In the genomic region with DNA sequence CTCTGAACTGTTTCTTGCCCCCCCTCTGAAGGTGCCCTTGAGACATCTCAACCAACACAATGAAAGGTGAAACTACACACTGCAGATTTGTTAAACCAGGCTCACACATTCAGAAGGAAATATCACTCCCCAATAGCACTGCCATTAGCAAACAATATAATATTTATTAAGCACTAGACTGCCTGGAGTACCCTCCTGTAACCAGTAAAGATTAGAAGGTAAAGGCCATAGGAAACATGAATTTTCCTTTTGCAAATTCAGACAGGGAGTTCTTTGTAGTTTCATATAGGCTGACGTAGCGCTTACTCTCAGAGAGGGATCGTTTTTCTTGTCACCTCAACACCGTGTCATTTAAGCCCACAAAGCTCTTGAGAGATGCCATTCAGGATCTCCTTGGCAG, we compare ENCODE assay signal across 17 mouse cellular contexts.
"Had no signal": no experiment of that assay in that cellular context is flagged by ENCODE, and none has a peak within 500 bp of the region (broad histone marks: within the 10 kb centered on the region; RNA-seq: fewer than 3 reads in every experiment).

No protein-coding gene starts in this region.

- ATAC-seq: midbrain, embryonic 16.5 days had no signal

- H3K9ac ChIP-seq: liver, embryonic 14.5 days; lung, embryonic 15.5 days; midbrain, embryonic 12.5 days; neural tube, embryonic 13.5 days; neural tube, embryonic 15.5 days; stomach, embryonic 15.5 days had no signal

- H3K4me2 ChIP-seq: lung, embryonic 15.5 days; midbrain, embryonic 12.5 days; neural tube, embryonic 13.5 days; neural tube, embryonic 15.5 days; stomach, embryonic 15.5 days had no signal

- H3K9me3 ChIP-seq: lung, embryonic 15.5 days; midbrain, embryonic 10.5 days; midbrain, embryonic 12.5 days; neural tube, embryonic 13.5 days; neural tube, embryonic 15.5 days; stomach, embryonic 15.5 days had no signal

- H3K4me1 ChIP-seq: lung, embryonic 15.5 days; midbrain, embryonic 10.5 days; neural tube, embryonic 13.5 days; neural tube, embryonic 15.5 days; stomach, embryonic 15.5 days had no signal

- DNase-seq: lung, adult 18-20 months; lung, postnatal 4 days; midbrain, embryonic 14.5 days; right cerebral cortex, postnatal 14 days; thymus, adult 2 months; thymus, postnatal 25 days; thymus, postnatal 4 days had no signal

- H3K27ac ChIP-seq: liver, embryonic 14.5 days; lung, embryonic 15.5 days; midbrain, embryonic 10.5 days; midbrain, embryonic 12.5 days; neural tube, embryonic 13.5 days; neural tube, embryonic 15.5 days; stomach, embryonic 15.5 days; stomach, postnatal 0 days had no signal

- H3K36me3 ChIP-seq: lung, embryonic 15.5 days; midbrain, embryonic 10.5 days; midbrain, embryonic 12.5 days; neural tube, embryonic 13.5 days; neural tube, embryonic 15.5 days; stomach, embryonic 15.5 days had no signal

- H3K4me3 ChIP-seq: lung, embryonic 15.5 days; midbrain, embryonic 10.5 days; midbrain, embryonic 12.5 days; myocyte; neural tube, embryonic 13.5 days; neural tube, embryonic 15.5 days; stomach, embryonic 15.5 days had no signal

- H3K27me3 ChIP-seq: lung, embryonic 15.5 days; midbrain, embryonic 12.5 days; neural tube, embryonic 13.5 days; neural tube, embryonic 15.5 days; stomach, embryonic 15.5 days had no signal
